Mouse (Mus musculus) limb, embryonic 14.5 days (tissue): ENCODE measurements around the gene Nr2c1. TPM values are rescaled to one million over a fixed set of nuclear protein-coding genes. Genes with fewer than 3 reads are reported as not detected.

Source experiments
- ATAC-seq: fragments of 200-750 bp; cut with Nextera tagmentation; 2 replicates; pipeline ENCODE4 v1.8.0; 2017; ENCODE audit warnings: low read depth, moderate number of reproducible peaks, moderate TSS enrichment; ENCODE audit not compliant: low FRiP score
- DNase-seq: peaks from one replicate; pipeline ENCODE4 v3.0.0-alpha.2; 2015; ENCODE audit warnings: low spot score
- H3K27ac ChIP-seq: fragments of 300-500 bp; sonication (generic); replicated peaks from 2 replicates; pipeline ENCODE4 v1.5.1; 2014; ENCODE audit warnings: low read depth, mild to moderate bottlenecking, low read length, moderate library complexity, mixed read lengths
- H3K27me3 ChIP-seq: fragments of 300-500 bp; sonication (generic); 2 replicates; pipeline ENCODE4 v1.6.1; 2014; ENCODE audit warnings: low read length, mixed read lengths; ENCODE audit not compliant: control insufficient read depth, insufficient read depth
- H3K36me3 ChIP-seq: fragments of 300-500 bp; sonication (generic); 2 replicates; pipeline ENCODE4 v1.6.1; 2014; ENCODE audit warnings: mild to moderate bottlenecking, low read length, moderate library complexity, mixed read lengths; ENCODE audit not compliant: control insufficient read depth, insufficient read depth
- H3K4me1 ChIP-seq: fragments of 300-500 bp; sonication (generic); 2 replicates; pipeline ENCODE4 v1.6.1; 2014; ENCODE audit warnings: antibody characterized with exemption, low read length, mixed read lengths; ENCODE audit not compliant: control insufficient read depth, insufficient read depth
- H3K4me2 ChIP-seq: fragments of 300-500 bp; sonication (generic); replicated peaks from 2 replicates; pipeline ENCODE4 v1.6.1; 2014; ENCODE audit warnings: low read depth, mild to moderate bottlenecking, low read length, moderate library complexity; ENCODE audit not compliant: severe bottlenecking
- H3K4me3 ChIP-seq: fragments of 300-500 bp; sonication (generic); replicated peaks from 2 replicates; pipeline ENCODE4 v1.5.1; 2014; ENCODE audit warnings: low read length
- H3K9ac ChIP-seq: fragments of 300-500 bp; sonication (generic); 2 replicates; pipeline ENCODE4 v1.6.1; 2014; ENCODE audit warnings: mild to moderate bottlenecking, low read depth, low read length, moderate library complexity; ENCODE audit not compliant: severe bottlenecking
- H3K9me3 ChIP-seq: fragments of 300-500 bp; sonication (generic); 2 replicates; pipeline ENCODE4 v1.6.1; 2016; ENCODE audit warnings: low read length; ENCODE audit not compliant: control insufficient read depth
- POLR2A ChIP-seq: fragments of 200-500 bp; IDR thresholded peaks from 2 replicates; pipeline ENCODE4 v1.8.0; 2012; ENCODE audit warnings: inconsistent platforms, mild to moderate bottlenecking, moderate library complexity, borderline replicate concordance; ENCODE audit not compliant: insufficient read depth, insufficient read length; ENCODE audit errors: extremely low read depth
- WGBS: fragments of 180-500 bp; shearing (Covaris S2); extraction: QIAGEN DNeasy Blood & Tissue Kit; methylation state at CpG from one replicate; pipeline ENCODE4 v1.1.7; 2014; 5-methylcytosine and 5-hydroxymethylcytosine counted together
- polyA plus RNA-seq, 2 experiments: library from polyadenylated mRNA; depleted of rRNA in 1 of 2; stranded (reverse) in 1 of 2; unstranded in 1 of 2; fragments of >200 nt; fragmentation: Nextera tagmentation in 1 of 2; extraction: Ambion mirVana in 1 of 2; gene quantifications; 2 replicates each; pipeline versions ENCODE4 v1.2.1 to v1.2.3; 2012 to 2014

Nr2c1 gene
- polyA plus RNA-seq (2012; rRNA removed) (11.5 and 13.4 TPM in 2 replicates), polyA plus RNA-seq (2014; fragmentation: Nextera tagmentation; extraction: Ambion mirVana) (7.9 and 9.5 TPM in 2 replicates)

DNA sequence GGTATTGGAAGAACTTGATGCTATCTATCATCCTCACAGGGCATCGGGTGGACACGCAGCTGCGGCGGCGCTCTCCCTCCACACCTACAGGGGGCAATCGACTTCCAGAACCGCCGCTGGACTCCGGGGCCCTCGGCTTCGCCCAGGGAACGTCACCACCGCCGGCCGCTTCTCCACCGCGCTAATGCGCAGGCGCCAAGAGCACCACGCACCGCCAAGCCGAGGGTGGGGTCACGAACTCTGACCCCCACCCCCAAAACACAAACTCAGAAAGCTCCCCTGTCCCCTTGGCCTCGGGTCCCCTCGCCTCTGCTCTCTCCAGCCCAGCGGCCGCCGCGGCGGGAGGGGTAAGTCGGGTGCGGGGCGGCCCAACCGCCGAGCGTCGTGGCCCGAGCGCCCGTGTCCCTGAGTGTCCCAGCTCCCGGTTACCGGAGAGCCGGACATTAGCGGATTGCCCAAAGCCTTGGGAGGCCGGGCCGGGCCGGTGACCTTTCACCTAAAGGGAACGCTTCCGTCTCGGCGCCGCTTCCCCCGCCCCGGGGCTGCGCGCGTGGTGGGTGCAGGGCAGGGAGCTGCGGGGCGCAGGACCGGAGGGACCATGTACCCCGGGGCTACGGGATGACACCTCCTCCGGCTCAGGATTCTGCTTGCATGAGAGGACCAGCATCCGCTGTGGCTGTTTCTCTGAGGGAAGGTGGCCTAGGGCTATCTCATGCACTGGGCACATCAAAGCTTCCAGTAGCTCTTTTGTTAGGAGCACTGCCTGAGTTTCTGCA lies at the start of gene Nr2c1:
Gene Nr2c1, plus strand, starts transcription at position 268 of the 776 bp plus-strand sequence.
- peak; percentile 65 for DNase-seq
- Histone ChIP-seq H3K9ac (peak within 1 kb of the TSS; percentile 94), H3K9me3 (no peaks in the 10 kb centered on the region), H3K4me2 (peak within 1 kb of the TSS; percentile 73), H3K27me3 (no peaks in the 10 kb centered on the region), H3K4me3 (peak within 1 kb of the TSS; percentile 88), H3K4me1 (peaks cover 18% of the 10 kb centered on the region; the same call in 1 of the 2 replicates), H3K36me3 (no peaks in the 10 kb centered on the region), H3K27ac (peak within 1 kb of the TSS; percentile 76)
- under 1% methylated on average over 47 of the region's 64 CpGs for WGBS
- peak; percentile 89 for ATAC-seq
- peak; percentile 64; the same call in 1 of the 2 replicates for TF ChIP-seq POLR2A

DNA sequence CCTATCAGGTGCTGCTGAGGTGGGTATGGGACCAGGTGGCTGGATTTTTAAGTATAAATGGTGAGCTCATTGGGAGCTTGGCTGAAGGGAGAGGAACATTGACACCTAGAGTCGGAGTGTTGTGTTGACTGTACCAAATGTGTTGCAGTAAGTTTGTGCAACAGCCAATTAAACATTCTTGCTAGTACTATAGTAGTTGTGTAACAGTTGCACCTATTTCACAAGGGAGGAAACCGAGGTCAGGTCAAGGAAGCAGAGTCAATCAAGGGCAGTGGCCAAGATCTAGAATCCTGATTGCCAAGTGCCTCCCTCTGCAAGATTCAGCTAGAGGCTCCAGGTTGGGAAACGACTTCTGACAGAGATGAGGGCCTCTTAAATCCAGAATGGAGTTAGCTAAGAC lies 49.7 kb upstream of the Nr2c1 start:
- Histone ChIP-seq H3K4me2 (no peak overlapping the region), H3K36me3 (no peaks in the 10 kb centered on the region; the same call in 1 of the 2 replicates), H3K27ac (no peak overlapping the region), H3K9ac (no peak overlapping the region), H3K4me1 (0 out of 2 replicates have a peak, but pooled peaks cover 3% of the 10 kb centered on the region), H3K9me3 (no peaks in the 10 kb centered on the region), H3K27me3 (no peaks in the 10 kb centered on the region), H3K4me3 (no peak overlapping the region)
- no peak for DNase-seq
- WGBS = 81% methylated on average over 3 of the region's 3 CpGs
- no peak for ATAC-seq
- TF ChIP-seq POLR2A = no peak

GRCm38 (mm10) chr10:94105498-94105897 lies 42.3 kb upstream of the Nr2c1 start:
- ATAC-seq (no peak), DNase-seq (no peak)
- TF ChIP-seq POLR2A = no peak
- 0 out of 2 replicates have a peak, but pooled peaks cover 11% of the 10 kb centered on the region for H3K36me3 ChIP-seq
- H3K4me1 ChIP-seq = 0 out of 2 replicates have a peak, but pooled peaks cover 2% of the 10 kb centered on the region
- H3K9ac ChIP-seq = no peak overlapping the region
- no peak overlapping the region for H3K27ac ChIP-seq
- H3K4me2 ChIP-seq = no peak overlapping the region
- no peaks in the 10 kb centered on the region for H3K27me3 ChIP-seq
- WGBS = 92% methylated on average over 10 of the region's 10 CpGs
- no peaks in the 10 kb centered on the region for H3K9me3 ChIP-seq
- H3K4me3 ChIP-seq = no peak overlapping the region

GRCm38 (mm10) chr10:94107168-94107567 lies 40.7 kb upstream of the Nr2c1 start:
- 0 out of 2 replicates have a peak, but pooled peaks cover 11% of the 10 kb centered on the region for H3K36me3 ChIP-seq
- no peaks in the 10 kb centered on the region for H3K27me3 ChIP-seq
- H3K27ac ChIP-seq = no peak overlapping the region
- no peak overlapping the region for H3K4me3 ChIP-seq
- 66% methylated on average over 4 of the region's 4 CpGs for WGBS
- TF ChIP-seq POLR2A = no peak
- DNase-seq (no peak), ATAC-seq (no peak)
- no peak overlapping the region for H3K4me2 ChIP-seq
- peaks cover 8% of the 10 kb centered on the region; the same call in 1 of the 2 replicates for H3K4me1 ChIP-seq
- no peak overlapping the region for H3K9ac ChIP-seq
- H3K9me3 ChIP-seq = no peaks in the 10 kb centered on the region

DNA sequence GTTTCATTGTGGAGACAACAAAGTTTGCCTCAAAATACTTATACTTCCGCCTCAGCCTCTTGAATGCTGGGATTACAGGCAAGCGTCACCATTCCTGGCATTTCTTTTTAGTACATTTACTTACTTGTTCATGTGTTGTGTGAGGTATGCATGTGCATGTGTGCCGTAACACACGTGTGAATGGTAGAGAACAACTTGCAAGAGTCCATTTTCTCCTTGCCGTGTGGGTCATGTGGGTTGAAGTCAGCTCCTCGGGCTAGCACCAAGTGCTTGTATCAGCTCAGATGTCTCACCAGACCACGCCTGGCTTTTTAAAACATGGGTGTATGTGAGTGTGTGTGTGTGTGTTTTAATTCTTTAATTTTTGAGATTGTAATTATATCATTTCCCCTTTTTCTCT lies 40.2 kb upstream of the Nr2c1 start:
- TF ChIP-seq POLR2A = no peak
- 91% methylated on average over 7 of the region's 7 CpGs for WGBS
- no peaks in the 10 kb centered on the region for H3K27me3 ChIP-seq
- no peak overlapping the region for H3K4me3 ChIP-seq
- H3K9me3 ChIP-seq = no peaks in the 10 kb centered on the region
- H3K4me1 ChIP-seq = peaks cover 10% of the 10 kb centered on the region; the same call in 1 of the 2 replicates
- ATAC-seq (no peak), DNase-seq (no peak)
- H3K27ac ChIP-seq = no peak overlapping the region
- H3K9ac ChIP-seq = no peak overlapping the region
- H3K4me2 ChIP-seq = no peak overlapping the region
- 0 out of 2 replicates have a peak, but pooled peaks cover 11% of the 10 kb centered on the region for H3K36me3 ChIP-seq
